Mouse (Mus musculus) liver, embryonic 11.5 days (tissue): ENCODE results near the gene Bcan. TPM values are rescaled to one million over a fixed set of nuclear protein-coding genes. Genes with fewer than 3 reads are reported as not detected.
A peak's percentile ranks its signal among the peaks of the same experiment; 100 is the strongest.

Experiments used
- ATAC-seq: fragments of 200-750 bp; cut with Nextera tagmentation; replicated peaks from 2 replicates; pipeline ENCODE4 v1.8.0; 2017; ENCODE audit warnings: moderate number of reproducible peaks, mild to moderate bottlenecking, moderate TSS enrichment, moderate library complexity; ENCODE audit not compliant: low FRiP score
- DNase-seq: peaks from one replicate; pipeline ENCODE4 v3.0.0-alpha.2; 2017; ENCODE audit warnings: low spot score
- H3K27ac ChIP-seq: fragments of 300-500 bp; sonication (generic); 2 replicates; pipeline ENCODE4 v1.5.1; 2014; ENCODE audit warnings: mild to moderate bottlenecking, low read depth, low read length, control low read depth
- H3K27me3 ChIP-seq: fragments of 300-500 bp; sonication (generic); replicated peaks from 2 replicates; pipeline ENCODE4 v1.6.1; 2014; ENCODE audit warnings: low read length, mixed read lengths; ENCODE audit not compliant: control insufficient read depth, insufficient read depth
- H3K36me3 ChIP-seq: fragments of 300-500 bp; sonication (generic); 2 replicates; pipeline ENCODE4 v1.6.1; 2014; ENCODE audit warnings: mild to moderate bottlenecking, low read length, moderate library complexity, mixed read lengths; ENCODE audit not compliant: control insufficient read depth, insufficient read depth
- H3K4me1 ChIP-seq: fragments of 300-500 bp; sonication (generic); replicated peaks from 2 replicates; pipeline ENCODE4 v1.6.1; 2014; ENCODE audit warnings: low read length, mixed read lengths; ENCODE audit not compliant: control insufficient read depth, insufficient read depth
- H3K4me2 ChIP-seq: fragments of 300-500 bp; sonication (generic); 2 replicates; pipeline ENCODE4 v1.6.1; 2014; ENCODE audit warnings: mild to moderate bottlenecking, control low read depth, moderate library complexity
- H3K4me3 ChIP-seq: fragments of 300-500 bp; sonication (generic); 2 replicates; pipeline ENCODE4 v1.5.1; 2014; ENCODE audit warnings: low read depth, low read length, control low read depth
- H3K9ac ChIP-seq: fragments of 300-500 bp; sonication (generic); 2 replicates; pipeline ENCODE4 v1.6.1; 2014; ENCODE audit warnings: low read depth, low read length, control low read depth
- H3K9me3 ChIP-seq: fragments of 300-500 bp; sonication (generic); 2 replicates; pipeline ENCODE4 v1.6.1; 2016; ENCODE audit warnings: low read length, inconsistent platforms, mixed read lengths; ENCODE audit not compliant: control insufficient read depth
- whole genome bisulfite sequencing: fragments of 180-500 bp; shearing (Covaris S2); extraction: QIAGEN DNeasy Blood & Tissue Kit; methylation state at CpG from one replicate; pipeline ENCODE4 v1.1.7; 2014; 5-methylcytosine and 5-hydroxymethylcytosine counted together
- polyA plus RNA-seq: library from polyadenylated mRNA; unstranded; fragments of >200 nt; fragmentation: Nextera tagmentation; extraction: Ambion mirVana; gene quantifications from 2 replicates; pipeline ENCODE4 v1.2.1, GENCODE M21; 2014

Bcan gene
- polyA plus RNA-seq, 1 experiment from 2014 or later, result not detected

- Histone ChIP-seq H3K4me2 (no peak overlapping the region), H3K36me3 (peaks cover 7% of the 10 kb centered on the region; the same call in 1 of the 2 replicates), H3K27me3 (peaks cover 71% of the 10 kb centered on the region), H3K4me3 (no peak overlapping the region; the same call in 1 of the 2 replicates), H3K4me1 (peaks cover 40% of the 10 kb centered on the region), H3K27ac (peak overlapping the region; percentile 19; the same call in 1 of the 2 replicates), H3K9ac (no peak overlapping the region), H3K9me3 (no peaks in the 10 kb centered on the region; the same call in 1 of the 2 replicates)
- ATAC-seq (no peak), DNase-seq (no peak)
- WGBS, result 31% methylated on average over 1 of the region's 1 CpGs
Observed at GRCm38 (mm10) chr3:87946541-87946860, 53.5 kb downstream of the Bcan start.

- no peak for ATAC-seq
- H3K36me3 ChIP-seq, result peaks cover 12% of the 10 kb centered on the region
- no peak overlapping the region for H3K4me2 ChIP-seq
- H3K9ac ChIP-seq, result no peak overlapping the region
- no peak overlapping the region for H3K4me3 ChIP-seq
- no peak for DNase-seq
- H3K27me3 ChIP-seq, result peaks cover 65% of the 10 kb centered on the region
- H3K9me3 ChIP-seq, result no peaks in the 10 kb centered on the region; the same call in 1 of the 2 replicates
- H3K27ac ChIP-seq, result no peak overlapping the region
- WGBS, result 28% methylated on average over 12 of the region's 12 CpGs
- peaks cover 40% of the 10 kb centered on the region for H3K4me1 ChIP-seq
Observed at GRCm38 (mm10) chr3:87945781-87946540, 54.1 kb downstream of the Bcan start.

GRCm38 (mm10) chr3:87944838-87945600, 55.0 kb downstream of the Bcan start:
- no peak overlapping the region for H3K27ac ChIP-seq
- peaks cover 56% of the 10 kb centered on the region for H3K27me3 ChIP-seq
- no peak overlapping the region for H3K4me2 ChIP-seq
- peaks cover 34% of the 10 kb centered on the region for H3K4me1 ChIP-seq
- H3K9ac ChIP-seq, result no peak overlapping the region
- H3K36me3 ChIP-seq, result peaks cover 19% of the 10 kb centered on the region
- no peak for DNase-seq
- 37% methylated on average over 4 of the region's 4 CpGs for WGBS
- H3K4me3 ChIP-seq, result no peak overlapping the region
- no peak for ATAC-seq
- no peaks in the 10 kb centered on the region; the same call in 1 of the 2 replicates for H3K9me3 ChIP-seq

- 80% methylated on average over 7 of the region's 7 CpGs for WGBS
- peaks cover 26% of the 10 kb centered on the region for H3K4me1 ChIP-seq
- H3K4me3 ChIP-seq, result no peak overlapping the region
- no peaks in the 10 kb centered on the region; the same call in 1 of the 2 replicates for H3K9me3 ChIP-seq
- peaks cover 29% of the 10 kb centered on the region for H3K36me3 ChIP-seq
- H3K27ac ChIP-seq, result no peak overlapping the region
- H3K27me3 ChIP-seq, result peaks cover 42% of the 10 kb centered on the region
- DNase-seq (no peak), ATAC-seq (no peak)
- no peak overlapping the region for H3K9ac ChIP-seq
- no peak overlapping the region for H3K4me2 ChIP-seq
Observed at GRCm38 (mm10) chr3:87943586-87943985, 56.4 kb downstream of the Bcan start.

GRCm38 (mm10) chr3:87942471-87942870, 57.6 kb downstream of the Bcan start:
- WGBS, result 87% methylated on average over 2 of the region's 2 CpGs
- ATAC-seq (no peak), DNase-seq (no peak)
- Histone ChIP-seq H3K9me3 (no peaks in the 10 kb centered on the region; the same call in 1 of the 2 replicates), H3K27ac (no peak overlapping the region), H3K9ac (no peak overlapping the region), H3K4me3 (no peak overlapping the region), H3K27me3 (peaks cover 31% of the 10 kb centered on the region), H3K4me1 (peaks cover 16% of the 10 kb centered on the region), H3K36me3 (peaks cover 38% of the 10 kb centered on the region), H3K4me2 (no peak overlapping the region)

GRCm38 (mm10) chr3:87940611-87941010, 59.4 kb downstream of the Bcan start:
- Histone ChIP-seq H3K27me3 (peaks cover 12% of the 10 kb centered on the region), H3K4me3 (no peak overlapping the region), H3K4me1 (no peaks in the 10 kb centered on the region), H3K4me2 (no peak overlapping the region), H3K27ac (no peak overlapping the region), H3K9me3 (no peaks in the 10 kb centered on the region), H3K36me3 (peaks cover 48% of the 10 kb centered on the region), H3K9ac (no peak overlapping the region)
- ATAC-seq (no peak), DNase-seq (no peak)
- WGBS, result 79% methylated on average over 5 of the region's 5 CpGs

Other genes starting within 250 kb of the Bcan start
- 0.62 and 1.1 TPM in 2 replicates for gene Ntrk1, start 205.1 kb downstream of the Bcan start, polyA plus RNA-seq
- gene Insrr, start 203.3 kb downstream of the Bcan start, polyA plus RNA-seq, result 0.05 and 0.06 TPM in 2 replicates
- gene Pear1, start 175.9 kb downstream of the Bcan start, polyA plus RNA-seq, result 15.5 and 18.4 TPM in 2 replicates
- 0.13 and 0.15 TPM in 2 replicates for gene Sh2d2a, start 153.5 kb downstream of the Bcan start, polyA plus RNA-seq
- 15.4 and 15.6 TPM in 2 replicates for gene Prcc, start 114.6 kb downstream of the Bcan start, polyA plus RNA-seq
- gene Hdgf, start 93.9 kb downstream of the Bcan start, polyA plus RNA-seq, result 520 and 526 TPM in 2 replicates
- gene Mrpl24, start 80.7 kb downstream of the Bcan start, polyA plus RNA-seq, result 95.7 and 97.5 TPM in 2 replicates
- gene Isg20l2, start 69.9 kb downstream of the Bcan start, polyA plus RNA-seq, result 66.9 and 68.1 TPM in 2 replicates
- gene Rrnad1, start 69.5 kb downstream of the Bcan start, polyA plus RNA-seq, result 17.5 and 18.8 TPM in 2 replicates
- gene Crabp2, start 51.6 kb downstream of the Bcan start, polyA plus RNA-seq, result 24.9 and 29.9 TPM in 2 replicates
- gene Nes, start 29.2 kb downstream of the Bcan start, polyA plus RNA-seq, result 4.9 and 5.8 TPM in 2 replicates
- gene Hapln2, start 27.4 kb upstream of the Bcan start, polyA plus RNA-seq, result not detected in 2 replicates
- 60.6 and 60.7 TPM in 2 replicates for gene Gpatch4, start 42.9 kb upstream of the Bcan start, polyA plus RNA-seq
- 98.7 and 106 TPM in 2 replicates for gene Naxe, start 58.3 kb upstream of the Bcan start, polyA plus RNA-seq
- gene Ttc24, start 78.1 kb upstream of the Bcan start, polyA plus RNA-seq, result not detected in 2 replicates
- gene Iqgap3, start 81.7 kb upstream of the Bcan start, polyA plus RNA-seq, result 16.8 and 19.1 TPM in 2 replicates
- 27.6 and 28.0 TPM in 2 replicates for gene Mef2d, start 142.1 kb upstream of the Bcan start, polyA plus RNA-seq